Mouse (Mus musculus): Measurements from ENCODE around the gene Nsg2.
"Not testable (repeated sequence)": the region's sequence is repeated elsewhere in the genome, so short reads cannot be mapped to it uniquely, and the experiment has no call there.

Gene Nsg2

DNA sequence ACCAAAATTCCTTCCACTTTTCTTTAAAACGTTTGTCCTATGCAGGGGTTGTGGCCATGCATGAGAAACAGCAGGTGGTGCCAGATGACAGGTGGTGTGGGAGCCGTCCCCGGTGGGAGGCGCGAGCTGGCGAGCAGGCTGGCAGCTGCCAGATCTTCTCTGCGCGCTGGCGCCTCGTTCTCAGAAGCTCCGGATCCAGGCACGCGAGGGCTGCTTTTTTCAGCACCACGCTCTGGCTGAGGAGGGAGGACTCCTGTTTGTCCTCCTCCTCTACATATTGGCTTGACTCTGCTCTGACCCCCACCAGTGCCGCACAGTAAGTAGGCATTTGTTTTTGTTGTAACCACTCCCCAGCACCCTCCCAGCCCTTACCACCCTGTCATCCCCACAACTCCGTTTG, at the start of gene Nsg2:
Gene Nsg2 (plus strand): TSS at position 183 of the 400 bp plus-strand sequence.
- DNase-seq (ENCODE audit: low read depth), result no peak

DNA sequence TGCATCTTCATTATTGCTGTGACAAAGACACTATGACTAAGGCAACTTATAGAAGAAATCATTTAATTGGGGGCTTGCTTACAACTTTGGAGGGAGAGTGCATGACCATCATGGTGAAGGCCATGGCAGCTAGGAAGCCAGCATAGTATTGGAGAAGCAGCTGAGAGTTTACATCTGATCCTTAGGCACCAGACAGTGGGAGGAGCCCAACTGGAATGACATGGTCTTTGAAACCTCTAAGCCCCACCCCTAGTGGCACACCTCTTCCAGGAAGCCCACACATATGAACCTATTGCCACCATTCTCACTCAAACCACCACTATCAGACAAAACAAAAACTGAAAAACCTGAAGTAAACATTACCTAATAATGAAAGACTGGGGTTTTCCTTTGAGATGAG, 40.2 kb upstream of the Nsg2 start:
- DNase-seq (ENCODE audit: low read depth), result no peak

DNA sequence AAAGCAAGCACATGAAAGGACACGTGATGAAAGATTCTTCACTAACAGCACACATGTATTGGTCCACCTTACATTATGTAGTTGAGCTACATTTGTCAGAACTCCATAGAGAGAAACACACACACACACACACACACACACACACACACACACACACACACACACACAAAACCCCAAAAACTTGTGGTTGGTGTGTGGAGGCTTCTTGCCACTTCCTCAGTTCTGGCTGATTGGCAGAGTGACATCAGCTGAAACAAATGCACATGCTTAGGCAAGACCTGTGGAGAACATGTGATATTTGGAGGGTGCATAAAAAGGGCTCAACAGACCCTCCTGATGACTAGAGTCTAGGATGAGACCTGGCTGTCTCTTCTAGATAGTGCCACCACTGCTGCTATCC, 36.3 kb upstream of the Nsg2 start:
- DNase-seq (ENCODE audit: low read depth), result no peak

DNA sequence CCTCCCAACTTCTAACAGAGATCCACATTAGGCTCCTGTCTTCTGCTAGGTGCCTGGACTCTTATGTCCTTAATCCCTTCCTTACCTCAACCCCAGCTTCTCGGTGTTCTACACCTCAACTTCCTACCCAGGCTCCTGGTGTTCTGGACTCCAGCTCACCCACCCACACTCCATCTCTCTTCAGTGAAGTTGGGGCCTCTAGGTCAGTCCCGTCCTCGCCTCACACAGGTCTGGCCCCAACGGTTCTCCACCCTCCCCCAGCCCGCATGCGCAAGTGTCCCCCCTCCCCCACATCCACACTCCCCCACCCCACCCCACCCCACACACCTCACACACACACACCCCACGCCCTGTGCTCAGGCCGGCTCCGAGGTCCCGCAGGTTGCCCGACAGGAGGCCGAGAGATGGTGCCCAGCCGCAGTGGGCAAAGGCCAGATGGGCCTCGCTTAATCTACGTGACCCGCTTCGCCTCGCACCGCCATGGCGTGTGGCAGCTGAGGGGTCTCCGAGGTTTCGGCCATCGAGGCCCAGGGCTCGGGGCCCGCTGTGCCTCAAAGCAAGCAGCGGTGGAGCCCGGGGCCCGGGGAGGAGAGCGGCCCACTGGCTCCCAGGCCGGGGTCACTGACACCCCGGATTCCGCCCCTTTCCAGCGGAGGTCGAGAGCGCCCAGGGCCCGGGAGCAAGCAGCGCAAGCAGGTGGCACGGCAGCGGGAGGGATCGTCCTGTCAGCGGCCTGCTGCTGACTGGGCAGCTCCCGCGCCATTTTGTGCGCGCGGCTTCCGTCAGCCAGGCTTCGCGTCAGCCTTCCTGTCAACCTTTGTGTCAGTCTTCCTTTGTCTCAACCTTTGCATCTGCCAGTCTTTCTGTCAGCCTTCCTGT, 34.8 kb upstream of the Nsg2 start, which contains the start of gene 4930524B15Rik:
Gene 4930524B15Rik (plus strand): TSS at position 337 of the 879 bp plus-strand sequence.
- no peak for DNase-seq (ENCODE audit: low read depth)

DNA sequence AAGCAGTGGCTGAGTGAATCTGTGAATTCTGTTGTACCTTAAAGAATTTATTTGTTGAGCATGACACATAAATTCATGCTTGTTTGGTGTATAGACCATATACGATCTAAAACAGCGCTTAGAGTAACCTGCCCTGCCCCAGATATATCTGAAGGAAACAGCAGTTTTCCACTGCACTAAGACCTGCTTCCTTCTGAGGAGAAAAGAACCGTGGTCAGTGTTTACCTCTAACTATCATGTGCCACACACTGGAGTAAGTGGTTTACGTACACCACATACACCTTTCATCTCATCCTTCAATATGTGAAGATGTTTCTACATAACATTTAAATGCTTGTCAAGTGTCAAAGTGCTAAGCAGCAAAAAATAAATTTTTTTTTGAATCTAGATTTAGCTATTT, 26.1 kb upstream of the Nsg2 start:
- DNase-seq (ENCODE audit: low read depth), result no peak

DNA sequence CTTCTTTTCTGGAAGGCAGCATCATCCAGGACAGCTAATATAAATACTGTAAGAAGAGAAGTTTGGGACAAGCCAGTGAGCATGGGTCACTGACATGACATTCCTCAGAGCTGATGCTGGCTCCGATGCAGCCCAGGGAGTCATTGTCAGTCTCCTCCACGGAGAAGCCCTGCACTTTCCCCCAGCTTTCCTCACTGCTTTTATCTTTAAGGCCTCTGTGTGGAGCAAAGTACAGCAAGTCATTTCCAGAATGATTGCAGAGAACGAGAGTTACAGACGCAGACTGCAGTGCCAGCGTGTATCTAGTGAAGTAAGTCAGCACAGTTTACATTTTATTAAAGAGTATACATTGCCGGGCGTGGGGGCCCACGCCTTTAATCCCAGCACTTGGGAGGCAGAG, 25.4 kb upstream of the Nsg2 start:
- no peak for DNase-seq (ENCODE audit: low read depth)

DNA sequence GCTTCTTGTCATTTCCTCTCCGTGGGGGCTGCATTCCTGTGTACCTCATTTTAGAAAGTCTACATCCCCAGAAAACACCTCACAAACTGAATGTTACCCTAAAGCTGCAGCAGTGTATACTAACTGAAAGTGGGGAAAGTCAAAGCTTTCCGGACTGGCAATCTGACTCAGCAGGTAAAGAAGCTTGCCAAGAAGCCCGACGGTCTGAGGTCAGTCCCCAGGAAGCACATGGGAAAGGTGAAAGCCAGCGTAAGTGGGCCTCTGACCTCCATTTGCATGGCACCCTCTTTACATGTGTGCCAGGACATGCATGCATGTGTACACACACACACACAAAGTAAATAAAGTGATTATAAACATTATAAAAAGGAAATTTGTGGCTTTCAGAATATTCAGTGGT, 24.6 kb upstream of the Nsg2 start:
- DNase-seq (ENCODE audit: low read depth), result no peak

DNA sequence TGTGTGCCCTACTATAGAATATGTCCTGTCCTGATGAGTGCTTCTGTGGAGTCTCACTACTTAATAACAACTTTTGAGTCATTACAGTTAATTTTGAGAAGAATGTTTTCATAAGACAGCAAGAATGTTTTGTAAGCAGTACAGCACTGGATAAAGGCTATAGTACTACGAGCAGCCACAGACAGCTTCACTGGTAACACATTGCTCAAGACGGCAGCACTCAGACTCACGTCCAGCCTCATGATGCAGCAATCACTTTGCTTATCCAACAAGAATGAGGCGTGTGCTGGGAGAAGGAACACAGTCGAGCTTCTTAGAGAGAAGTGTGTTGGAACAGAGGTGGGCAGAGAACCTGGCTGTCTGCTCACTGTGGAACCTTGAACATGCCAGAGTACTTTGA, 24.1 kb upstream of the Nsg2 start:
- no peak for DNase-seq (ENCODE audit: low read depth)

DNA sequence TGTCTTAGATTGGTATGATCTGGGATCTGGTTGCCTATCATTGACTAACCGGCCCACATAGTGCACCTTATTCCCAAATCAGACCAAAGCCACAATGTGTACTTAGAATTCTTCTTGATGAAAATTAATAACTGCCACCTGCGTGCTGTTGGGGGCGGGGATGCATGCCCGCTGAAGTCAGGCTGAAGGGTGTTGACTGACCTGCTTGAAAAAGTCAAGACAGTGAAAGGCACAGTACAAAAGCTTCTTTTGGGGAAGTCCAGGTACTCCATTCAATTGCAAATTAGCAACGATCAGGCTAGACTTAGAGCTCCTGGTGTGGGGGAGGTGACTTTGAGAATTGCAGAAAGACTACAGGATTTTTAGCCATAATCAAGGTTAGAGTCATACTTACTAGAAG, 20.2 kb upstream of the Nsg2 start:
- not testable (repeated sequence) for DNase-seq (ENCODE audit: low read depth)

DNA sequence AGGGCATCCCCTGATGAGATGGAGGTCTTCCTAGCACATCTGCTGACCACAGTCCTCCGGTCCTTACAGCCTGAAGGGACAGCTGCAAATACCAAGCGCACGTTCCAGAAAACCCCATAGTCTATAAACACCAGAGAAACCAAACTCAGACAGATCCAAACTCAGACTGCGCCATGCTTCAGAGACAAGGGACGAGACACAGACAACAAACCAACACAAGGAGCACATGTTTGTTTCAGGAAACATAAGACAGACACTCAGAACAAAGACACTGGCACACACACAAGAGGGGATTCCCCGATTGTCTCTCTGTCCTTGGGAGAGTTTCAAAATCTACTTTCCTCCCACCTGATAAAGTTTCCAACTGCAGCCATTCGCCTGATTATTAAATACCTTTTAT, 18.4 kb upstream of the Nsg2 start:
- no peak for DNase-seq (ENCODE audit: low read depth)

DNA sequence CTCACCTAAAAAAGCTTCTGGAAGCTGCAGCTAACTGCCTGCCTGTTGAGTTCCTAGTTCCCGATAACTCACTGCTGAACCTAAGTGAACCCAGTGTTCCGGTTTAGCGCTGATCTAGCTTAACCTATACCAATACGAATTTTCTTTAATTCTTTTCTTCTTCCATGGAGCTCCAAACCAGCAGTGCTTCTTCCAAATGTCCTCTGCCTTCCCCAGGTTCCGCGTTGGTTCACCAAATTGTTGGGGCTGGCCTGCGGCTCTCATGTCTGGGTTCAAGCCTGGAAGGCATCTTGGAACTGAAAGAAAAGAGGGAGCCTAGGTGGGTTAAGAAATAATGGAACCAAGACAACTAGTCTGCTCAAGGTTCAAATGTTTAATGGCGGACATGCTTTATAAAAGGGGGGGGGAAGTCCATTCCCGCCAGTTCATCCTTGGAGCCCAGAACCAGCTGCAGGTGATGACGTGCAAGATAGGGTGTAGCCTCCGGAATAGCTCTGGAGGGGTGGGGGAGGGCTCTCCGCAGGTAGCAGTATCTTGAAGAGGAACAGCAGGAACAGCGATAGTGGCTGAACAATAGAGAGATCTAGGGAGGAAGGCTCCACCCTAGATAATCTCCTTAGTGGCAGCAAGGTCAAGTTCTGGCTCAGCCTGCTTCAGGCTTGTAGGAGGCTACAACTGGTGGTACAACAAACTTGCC, 17.9 kb upstream of the Nsg2 start:
- DNase-seq (ENCODE audit: low read depth), result not testable (repeated sequence)

DNA sequence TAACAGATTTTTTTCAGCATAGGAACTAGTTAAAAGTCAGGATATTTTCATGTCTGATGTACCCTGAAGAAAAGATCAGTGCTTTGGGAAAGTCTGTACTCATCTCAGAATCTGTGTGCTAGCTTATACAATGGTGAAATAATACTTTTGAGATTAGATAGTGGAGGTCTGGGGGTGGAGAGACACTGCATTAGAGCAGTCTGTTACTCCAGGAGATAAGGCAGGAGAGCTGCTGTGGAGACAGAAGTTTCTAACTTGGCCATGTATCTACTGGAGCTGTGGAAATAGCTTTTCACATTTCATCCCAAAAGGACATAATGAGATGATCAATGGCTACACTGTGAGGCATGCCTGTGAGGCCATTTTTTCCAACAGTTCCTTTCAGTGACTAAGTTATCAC, 17.0 kb upstream of the Nsg2 start:
- DNase-seq (ENCODE audit: low read depth), result no peak

DNA sequence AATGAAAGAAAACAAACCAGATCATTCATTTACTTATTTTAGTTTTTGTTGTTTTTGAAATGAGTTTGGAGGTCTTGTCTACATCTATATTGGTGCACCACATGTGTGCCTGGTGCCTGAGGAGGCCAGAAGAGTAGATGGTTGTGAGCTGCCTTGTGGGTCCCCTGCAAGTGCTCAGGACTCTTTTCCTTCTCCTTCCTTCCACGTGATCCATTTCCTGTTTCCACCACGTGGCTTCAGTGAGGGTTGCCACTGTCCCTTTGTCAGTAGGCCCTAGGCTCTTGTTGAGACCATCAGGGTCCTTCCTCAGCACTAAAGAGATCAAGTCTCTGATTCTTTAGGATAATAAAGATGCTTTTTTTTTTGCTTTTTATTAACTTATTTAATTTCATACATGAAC, 15.5 kb upstream of the Nsg2 start:
- no peak for DNase-seq (ENCODE audit: low read depth)

DNA sequence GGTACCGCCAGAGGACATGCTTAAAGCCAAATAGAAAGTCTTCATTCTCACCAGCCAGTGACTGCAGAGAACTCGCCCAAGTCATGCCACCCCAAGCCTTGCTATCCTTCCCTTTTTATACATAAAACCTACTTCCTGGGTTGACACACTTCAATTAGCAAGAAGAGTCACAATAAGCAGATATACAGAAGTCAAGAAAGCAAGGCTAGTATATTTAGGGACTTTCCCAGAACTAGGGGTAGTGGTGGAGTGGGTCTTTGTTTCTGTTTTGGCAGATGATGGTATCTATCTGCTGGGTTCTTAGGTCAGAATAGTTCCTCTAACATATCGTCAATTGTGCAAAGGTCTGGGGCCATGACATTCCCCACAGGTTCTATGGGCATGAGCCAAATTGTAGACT, 7.7 kb upstream of the Nsg2 start:
- DNase-seq (ENCODE audit: low read depth), result no peak

DNA sequence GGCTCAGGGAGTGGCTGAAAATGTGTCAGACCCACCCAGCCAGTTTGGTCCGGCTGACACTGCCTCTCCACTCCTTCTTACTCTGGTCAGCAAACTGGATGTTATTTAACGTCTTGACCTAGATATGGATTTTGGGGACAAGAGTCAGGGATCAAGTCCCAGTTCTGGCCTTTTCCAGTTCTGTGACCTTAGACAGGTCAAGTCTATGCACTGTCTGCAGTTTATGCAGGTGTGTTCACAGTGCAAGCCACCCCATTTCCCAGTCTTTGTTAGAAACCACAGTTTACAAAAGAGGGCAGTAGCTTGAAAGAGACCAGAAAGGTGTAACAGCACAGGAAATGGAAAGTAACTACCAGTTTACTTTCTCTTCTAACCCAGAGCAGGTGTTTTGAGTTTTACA, 547 bp upstream of the Nsg2 start:
- no peak for DNase-seq (ENCODE audit: low read depth)

DNA sequence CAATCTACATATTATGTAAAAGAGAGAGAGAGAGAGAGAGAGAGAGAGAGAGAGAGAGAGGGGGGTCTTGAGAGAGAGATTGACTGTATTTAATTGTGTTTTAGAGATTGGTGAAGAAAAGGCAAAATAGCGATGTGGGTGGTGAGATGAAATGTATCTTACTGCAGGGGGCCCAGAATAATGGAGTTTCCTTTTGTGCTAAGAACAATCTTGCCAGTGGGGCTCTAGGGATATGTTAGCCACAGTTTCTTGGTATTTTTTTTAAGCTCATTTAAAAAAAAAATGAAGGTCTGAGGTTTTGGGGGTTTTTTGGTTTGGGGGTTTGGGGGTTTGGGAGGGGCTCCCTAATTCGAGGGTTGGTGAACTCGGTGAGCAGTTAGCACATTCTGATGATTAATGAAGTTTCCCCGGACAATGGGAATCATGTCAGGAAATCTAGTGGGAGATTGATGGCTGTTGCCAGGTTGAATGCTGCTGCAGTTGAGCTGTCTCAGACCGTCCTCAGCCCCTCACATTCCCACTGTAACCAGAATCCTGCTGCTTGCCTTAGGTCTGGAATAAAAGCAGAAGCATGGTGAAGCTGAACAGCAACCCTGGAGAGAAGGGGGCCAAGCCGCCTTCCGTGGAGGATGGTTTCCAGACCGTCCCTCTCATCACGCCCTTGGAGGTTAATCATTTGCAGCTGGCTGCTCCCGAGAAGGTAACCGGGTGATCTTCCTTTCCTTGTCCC, 1.1 kb downstream of the Nsg2 start:
- no peak for DNase-seq (ENCODE audit: low read depth)

DNA sequence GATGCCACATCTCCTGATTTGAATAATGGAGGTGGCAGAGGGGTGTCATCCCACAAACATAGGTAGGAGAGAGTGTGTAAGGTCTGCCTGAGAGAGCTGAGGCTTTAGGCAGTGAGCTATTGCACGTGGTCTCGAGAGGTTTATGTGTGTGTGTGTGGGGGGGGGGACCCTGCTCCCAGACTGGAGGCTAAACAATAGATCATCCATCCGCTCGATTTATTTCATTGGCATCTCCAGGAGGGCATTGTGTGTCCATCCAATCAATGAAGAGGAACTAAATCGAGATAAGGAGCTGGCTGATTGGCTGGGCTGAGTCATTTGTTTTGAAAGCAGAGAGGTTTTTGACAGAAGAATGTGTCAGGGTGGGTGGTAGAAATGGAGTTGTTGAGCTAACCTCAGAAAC, 2.4 kb downstream of the Nsg2 start:
- DNase-seq (ENCODE audit: low read depth), result no peak

DNA sequence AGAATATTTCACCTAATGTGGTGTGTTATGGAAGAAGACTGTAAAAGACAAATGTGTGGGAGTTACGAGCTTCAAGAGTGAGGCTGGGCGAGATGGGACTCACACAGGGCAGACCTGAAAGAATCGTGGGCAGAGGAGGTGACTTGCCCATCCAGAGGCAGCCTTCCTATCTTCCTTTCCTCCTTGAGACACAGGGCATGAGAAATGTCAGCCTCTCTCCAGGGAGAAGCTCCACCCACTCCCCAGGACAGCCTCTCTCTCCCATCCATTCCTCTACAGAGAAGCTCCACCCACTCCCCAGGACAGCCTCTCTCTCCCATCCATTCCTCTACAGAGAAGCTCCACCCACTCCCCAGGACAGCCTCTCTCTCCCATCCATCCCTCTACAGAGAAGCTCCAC, 7.8 kb downstream of the Nsg2 start:
- not testable (repeated sequence) for DNase-seq (ENCODE audit: low read depth)

DNA sequence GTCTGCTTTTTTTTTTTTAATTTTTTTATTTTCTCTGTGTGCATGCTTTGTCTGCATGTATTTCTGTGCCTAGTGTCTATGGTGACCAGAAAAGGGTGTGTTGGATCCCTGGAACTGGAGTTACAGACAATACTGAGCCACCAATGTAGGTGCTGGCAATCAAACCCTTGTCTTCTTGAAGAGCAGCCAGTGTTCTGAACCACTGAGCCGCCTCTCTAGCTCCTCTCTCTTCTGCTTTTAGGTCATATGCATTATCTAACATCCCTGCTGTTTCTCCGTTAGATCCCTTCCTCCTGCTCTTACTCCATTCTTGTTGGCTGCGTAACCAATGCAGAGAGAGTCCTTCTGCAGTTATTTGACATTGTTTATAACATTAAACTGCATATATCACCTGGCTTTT, 8.6 kb downstream of the Nsg2 start:
- DNase-seq (ENCODE audit: low read depth), result no peak

DNA sequence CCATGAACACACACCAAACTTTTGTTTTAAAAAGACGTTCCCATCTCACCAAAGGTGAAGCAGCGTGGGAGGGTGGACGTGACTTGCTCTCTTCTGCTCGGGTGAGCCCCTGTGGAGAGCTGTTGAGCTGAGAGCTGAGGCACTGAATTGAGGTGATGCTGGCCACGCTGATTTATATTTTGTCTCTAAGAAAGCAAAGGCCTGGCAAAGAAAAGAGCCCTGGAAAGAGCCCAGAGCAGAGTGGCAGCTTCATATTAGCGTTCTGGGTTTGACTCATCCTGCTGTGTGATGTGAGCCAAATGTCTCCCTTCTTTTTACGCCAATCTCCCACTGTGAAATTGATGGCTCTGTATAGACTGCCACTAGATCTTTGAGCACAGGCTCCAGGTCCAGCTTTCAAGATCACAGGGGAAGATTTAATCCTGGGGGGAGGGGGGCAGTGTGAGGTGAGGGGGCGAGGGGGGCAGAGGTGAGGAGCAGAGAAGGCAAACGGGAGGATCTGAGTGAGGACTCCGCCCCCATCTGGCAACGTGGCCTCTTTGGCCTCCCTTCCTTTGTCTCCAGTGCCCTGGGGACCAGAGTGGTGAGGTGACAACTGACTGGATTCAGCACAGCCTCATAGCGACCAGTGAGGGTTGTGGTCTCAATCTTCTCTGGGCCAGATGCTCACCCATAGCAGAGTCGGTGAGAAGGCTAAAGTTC, 9.8 kb downstream of the Nsg2 start:
- no peak for DNase-seq (ENCODE audit: low read depth)

DNA sequence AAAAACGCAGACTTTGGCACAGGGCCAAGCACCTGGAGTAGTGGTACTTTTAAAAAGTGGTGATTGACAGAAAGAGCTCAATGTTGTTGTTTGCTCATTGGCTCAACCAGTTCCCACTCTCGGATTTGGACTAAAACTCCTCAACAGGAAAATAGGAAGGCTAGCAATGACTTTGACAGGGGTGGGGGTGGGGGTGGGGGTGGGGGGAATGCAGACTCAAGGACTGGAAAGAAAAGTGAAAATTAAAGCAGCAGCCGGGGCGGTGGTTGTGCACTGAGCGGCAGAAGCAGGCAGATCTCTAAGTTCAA, 10.4 kb downstream of the Nsg2 start:
- no peak for DNase-seq (ENCODE audit: low read depth)

DNA sequence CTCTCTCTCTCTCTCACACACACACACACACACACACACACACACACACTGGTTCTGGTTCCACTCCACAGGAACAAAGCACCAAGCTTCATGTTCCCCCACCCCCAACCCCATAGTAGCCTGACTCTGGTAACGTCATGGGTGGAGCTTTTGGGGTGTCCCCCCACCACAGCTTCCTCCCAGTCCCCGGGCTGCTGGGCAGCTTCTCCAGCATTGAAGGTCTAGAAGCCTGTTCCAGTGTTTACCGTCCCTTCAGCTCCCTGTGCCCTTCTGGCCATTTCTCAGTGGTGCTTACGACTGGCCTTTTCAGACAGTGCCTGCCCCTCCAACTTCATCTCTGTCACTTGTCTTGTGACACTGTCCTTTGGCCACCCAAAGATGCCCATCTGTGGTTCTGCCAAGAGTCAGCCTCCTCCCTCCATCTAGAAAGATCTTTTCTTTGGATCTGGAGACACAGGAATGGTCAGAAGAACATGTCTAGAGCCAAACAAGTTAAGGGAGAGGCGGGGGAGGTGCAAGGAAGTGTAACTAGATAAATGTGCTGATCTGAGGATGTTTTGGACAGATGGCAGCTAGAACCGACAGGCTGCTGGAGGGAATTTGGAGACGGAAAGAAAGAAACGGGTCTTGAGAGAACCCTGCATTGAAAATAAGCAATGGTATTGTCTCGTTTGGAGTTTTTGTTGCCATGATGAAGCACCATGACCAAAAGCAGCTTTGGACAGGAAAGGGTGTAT, 11.8 kb downstream of the Nsg2 start:
- DNase-seq (ENCODE audit: low read depth), result no peak
